Mouse (Mus musculus) heart, embryonic 16.5 days (tissue): Measurements from ENCODE around the gene Ttl. TPM values are rescaled to one million over a fixed set of nuclear protein-coding genes. Genes with fewer than 3 reads are reported as not detected.

ENCODE experiments used
- ATAC-seq: fragments of 200-750 bp; cut with Nextera tagmentation; replicated peaks from 2 replicates; pipeline ENCODE4 v1.8.0; 2017; ENCODE audit warnings: moderate number of reproducible peaks; ENCODE audit not compliant: insufficient read depth, low FRiP score; ENCODE audit errors: extremely low read depth
- H3K27ac ChIP-seq: fragments of 300-500 bp; sonication (generic); 2 replicates; pipeline ENCODE4 v1.5.1; 2014; ENCODE audit warnings: mild to moderate bottlenecking, low read length, control low read depth, moderate library complexity
- H3K27me3 ChIP-seq: fragments of 300-500 bp; sonication (generic); 2 replicates; pipeline ENCODE4 v1.6.1; 2014; ENCODE audit warnings: low read length, mixed read lengths; ENCODE audit not compliant: control insufficient read depth, insufficient read depth
- H3K36me3 ChIP-seq: fragments of 300-500 bp; sonication (generic); 2 replicates; pipeline ENCODE4 v1.6.1; 2014; ENCODE audit not compliant: control insufficient read depth, insufficient read depth
- H3K4me1 ChIP-seq: fragments of 300-500 bp; sonication (generic); 2 replicates; pipeline ENCODE4 v1.6.1; 2014; ENCODE audit warnings: low read length, mixed read lengths; ENCODE audit not compliant: control insufficient read depth, insufficient read depth
- H3K4me2 ChIP-seq: fragments of 300-500 bp; sonication (generic); 2 replicates; pipeline ENCODE4 v1.6.1; 2014; ENCODE audit warnings: low read depth, mild to moderate bottlenecking, control low read depth, low read length
- H3K4me3 ChIP-seq: fragments of 300-500 bp; sonication (generic); 2 replicates; pipeline ENCODE4 v1.5.1; 2014; ENCODE audit warnings: mild to moderate bottlenecking, control low read depth, low read length
- H3K9ac ChIP-seq: fragments of 300-500 bp; sonication (generic); 2 replicates; pipeline ENCODE4 v1.6.1; 2014; ENCODE audit warnings: low read length, control low read depth
- H3K9me3 ChIP-seq: fragments of 300-500 bp; sonication (generic); replicated peaks from 2 replicates; pipeline ENCODE4 v1.6.1; 2016; ENCODE audit warnings: low read length; ENCODE audit not compliant: control insufficient read depth
- WGBS: fragments of 180-500 bp; shearing (Covaris S2); extraction: QIAGEN DNeasy Blood & Tissue Kit; methylation state at CpG from one replicate; pipeline ENCODE4 v1.1.7; 2014; 5-methylcytosine and 5-hydroxymethylcytosine counted together
- polyA plus RNA-seq: library from polyadenylated mRNA; unstranded; fragments of >200 nt; fragmentation: Nextera tagmentation; extraction: Ambion mirVana; gene quantifications from 2 replicates; pipeline ENCODE4 v1.2.1, GENCODE M21; 2015

Ttl gene
- polyA plus RNA-seq, 1 experiment from 2014 or later, result 8.4 TPM

DNA sequence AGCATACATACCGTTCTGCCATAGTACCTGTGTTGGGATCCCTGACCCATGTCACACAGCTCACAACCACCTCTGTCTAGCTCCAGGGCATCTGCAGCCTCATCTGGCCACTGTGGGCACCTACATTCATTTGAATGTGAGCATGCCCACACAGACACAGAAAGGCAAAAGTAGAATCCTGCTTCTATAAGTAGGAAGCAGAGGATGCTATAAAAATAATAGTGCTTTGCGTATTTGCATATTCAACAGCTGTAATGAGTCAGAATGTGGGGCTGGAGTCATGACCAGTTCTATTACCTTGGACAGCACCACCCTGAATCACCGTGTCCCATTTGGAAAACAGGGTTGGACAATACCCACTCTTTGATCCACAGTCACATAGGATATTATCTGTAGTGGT is 4.6 kb downstream of the Ttl start:
- H3K27ac ChIP-seq, result no peak overlapping the region
- H3K36me3 ChIP-seq, result peaks cover 3% of the 10 kb centered on the region; the same call in 1 of the 2 replicates
- no peaks in the 10 kb centered on the region for H3K27me3 ChIP-seq
- H3K4me2 ChIP-seq, result no peak overlapping the region
- no peak overlapping the region for H3K4me3 ChIP-seq
- ATAC-seq, result no peak
- WGBS, result 81% methylated on average over 3 of the region's 3 CpGs
- no peaks in the 10 kb centered on the region for H3K9me3 ChIP-seq
- H3K9ac ChIP-seq, result no peak overlapping the region
- peaks cover 8% of the 10 kb centered on the region for H3K4me1 ChIP-seq

GRCm38 (mm10) chr2:129078313-129078712 is 12.6 kb downstream of the Ttl start:
- no peak overlapping the region for H3K4me3 ChIP-seq
- H3K9ac ChIP-seq, result no peak overlapping the region
- no peak overlapping the region for H3K4me2 ChIP-seq
- H3K27ac ChIP-seq, result no peak overlapping the region
- ATAC-seq, result no peak
- no peaks in the 10 kb centered on the region for H3K27me3 ChIP-seq
- 87% methylated on average over 3 of the region's 3 CpGs for WGBS
- no peaks in the 10 kb centered on the region for H3K9me3 ChIP-seq
- H3K36me3 ChIP-seq, result peaks cover 22% of the 10 kb centered on the region
- no peaks in the 10 kb centered on the region for H3K4me1 ChIP-seq

DNA sequence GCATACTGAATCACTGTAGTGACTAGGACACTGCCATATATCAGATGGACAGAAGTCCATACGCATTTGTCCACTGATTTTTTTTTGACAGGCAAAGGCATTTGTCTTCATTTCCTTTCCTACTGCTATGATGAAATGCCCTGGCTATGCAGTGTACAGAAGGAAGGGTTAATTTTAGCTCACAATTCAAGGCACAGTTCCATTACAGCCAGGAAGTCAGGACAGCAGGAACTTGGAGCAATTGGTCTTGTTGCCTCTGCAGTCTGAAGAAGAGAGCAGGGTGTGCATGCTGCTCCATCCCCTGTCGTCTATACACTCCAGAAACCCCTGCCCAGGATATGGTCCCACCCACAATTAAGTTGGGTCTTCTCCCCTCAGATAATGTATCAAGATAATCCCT is 13.5 kb downstream of the Ttl start:
- no peak overlapping the region for H3K4me3 ChIP-seq
- no peaks in the 10 kb centered on the region for H3K9me3 ChIP-seq
- H3K4me2 ChIP-seq, result no peak overlapping the region
- WGBS, result 48% methylated on average over 2 of the region's 2 CpGs
- H3K4me1 ChIP-seq, result no peaks in the 10 kb centered on the region
- no peaks in the 10 kb centered on the region for H3K27me3 ChIP-seq
- peaks cover 24% of the 10 kb centered on the region for H3K36me3 ChIP-seq
- ATAC-seq, result no peak
- H3K9ac ChIP-seq, result no peak overlapping the region
- H3K27ac ChIP-seq, result no peak overlapping the region; the same call in 1 of the 2 replicates

DNA sequence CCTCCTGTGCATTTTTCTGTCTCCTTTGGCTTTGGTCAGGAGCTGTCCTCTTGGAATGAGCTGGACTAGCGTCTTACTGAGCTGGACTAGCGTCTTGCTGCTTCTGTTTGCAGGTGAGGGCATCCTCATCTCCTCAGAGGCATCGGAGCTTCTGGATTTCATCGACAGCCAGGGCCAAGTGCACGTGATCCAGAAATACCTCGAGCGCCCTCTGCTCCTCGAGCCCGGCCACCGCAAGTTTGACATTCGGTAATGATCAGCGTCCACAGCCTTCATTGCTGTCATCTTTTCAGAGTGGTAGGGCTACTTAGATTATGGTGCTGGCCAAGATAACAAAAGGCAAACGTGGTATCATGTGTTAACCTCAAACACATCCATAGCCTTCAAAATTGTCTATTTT is 15.4 kb downstream of the Ttl start:
- no peaks in the 10 kb centered on the region for H3K27me3 ChIP-seq
- H3K4me1 ChIP-seq, result no peaks in the 10 kb centered on the region
- no peak overlapping the region for H3K9ac ChIP-seq
- H3K9me3 ChIP-seq, result 0 out of 2 replicates have a peak, but pooled peaks cover 2% of the 10 kb centered on the region
- H3K4me3 ChIP-seq, result no peak overlapping the region
- WGBS, result 58% methylated on average over 13 of the region's 13 CpGs
- H3K27ac ChIP-seq, result no peak overlapping the region
- no peak for ATAC-seq
- peaks cover 36% of the 10 kb centered on the region for H3K36me3 ChIP-seq
- no peak overlapping the region for H3K4me2 ChIP-seq

DNA sequence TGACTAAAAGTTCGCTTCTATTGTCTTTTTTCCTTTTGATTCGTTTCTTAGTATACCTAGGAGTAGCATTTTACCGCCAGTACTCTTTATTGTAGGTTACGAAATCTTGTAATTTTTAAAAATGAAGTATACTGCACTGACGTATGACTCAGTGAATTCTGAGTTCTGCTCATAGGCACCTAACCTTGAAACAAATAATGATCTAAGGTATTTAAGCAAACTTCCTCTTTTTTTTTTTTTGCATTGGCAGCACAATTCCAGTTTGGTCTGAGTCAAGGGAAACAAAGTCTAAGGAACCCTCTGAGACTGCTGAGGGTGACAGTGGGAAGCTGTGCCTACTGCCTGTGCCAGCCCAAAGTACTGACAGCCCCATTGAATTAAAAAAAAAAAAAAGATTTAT is 17.8 kb downstream of the Ttl start:
- no peak overlapping the region for H3K27ac ChIP-seq
- H3K4me3 ChIP-seq, result no peak overlapping the region
- 0 out of 2 replicates have a peak, but pooled peaks cover 2% of the 10 kb centered on the region for H3K9me3 ChIP-seq
- peaks cover 25% of the 10 kb centered on the region for H3K36me3 ChIP-seq
- 90% methylated on average over 5 of the region's 5 CpGs for WGBS
- no peaks in the 10 kb centered on the region for H3K4me1 ChIP-seq
- no peak for ATAC-seq
- H3K27me3 ChIP-seq, result no peaks in the 10 kb centered on the region
- no peak overlapping the region for H3K4me2 ChIP-seq
- no peak overlapping the region for H3K9ac ChIP-seq

GRCm38 (mm10) chr2:129084959-129085358 is 19.2 kb downstream of the Ttl start:
- Histone ChIP-seq H3K4me2 (no peak overlapping the region), H3K27me3 (no peaks in the 10 kb centered on the region), H3K27ac (no peak overlapping the region), H3K4me3 (no peak overlapping the region), H3K4me1 (no peaks in the 10 kb centered on the region), H3K9me3 (0 out of 2 replicates have a peak, but pooled peaks cover 2% of the 10 kb centered on the region), H3K36me3 (peaks cover 25% of the 10 kb centered on the region), H3K9ac (no peak overlapping the region)
- no peak for ATAC-seq
- WGBS, result 58% methylated on average over 2 of the region's 2 CpGs

DNA sequence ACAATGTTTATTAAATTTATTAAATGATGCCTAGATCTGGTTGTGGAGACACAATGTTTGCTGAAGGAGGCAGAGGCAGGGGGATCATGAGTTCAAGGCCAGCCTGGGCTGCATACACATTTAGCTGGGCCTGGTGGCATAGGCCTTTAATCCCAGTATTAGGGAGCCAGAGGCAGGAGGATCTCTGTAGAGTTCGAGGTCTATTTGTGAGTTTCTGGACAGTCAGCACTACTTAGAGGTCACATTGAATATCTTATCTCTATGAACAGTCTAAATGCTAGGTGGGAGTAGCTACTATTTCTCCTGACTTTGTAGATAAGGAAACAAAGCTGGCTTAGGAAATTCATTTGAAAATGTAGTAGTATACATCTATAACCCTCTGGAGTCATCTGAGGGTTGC is 21.8 kb downstream of the Ttl start:
- peaks cover 18% of the 10 kb centered on the region for H3K36me3 ChIP-seq
- H3K9ac ChIP-seq, result no peak overlapping the region
- no peak for ATAC-seq
- 0 out of 2 replicates have a peak, but pooled peaks cover 2% of the 10 kb centered on the region for H3K9me3 ChIP-seq
- no peak overlapping the region for H3K4me3 ChIP-seq
- 85% methylated on average over 1 of the region's 1 CpGs for WGBS
- no peaks in the 10 kb centered on the region for H3K4me1 ChIP-seq
- H3K4me2 ChIP-seq, result no peak overlapping the region
- H3K27me3 ChIP-seq, result no peaks in the 10 kb centered on the region
- no peak overlapping the region for H3K27ac ChIP-seq

DNA sequence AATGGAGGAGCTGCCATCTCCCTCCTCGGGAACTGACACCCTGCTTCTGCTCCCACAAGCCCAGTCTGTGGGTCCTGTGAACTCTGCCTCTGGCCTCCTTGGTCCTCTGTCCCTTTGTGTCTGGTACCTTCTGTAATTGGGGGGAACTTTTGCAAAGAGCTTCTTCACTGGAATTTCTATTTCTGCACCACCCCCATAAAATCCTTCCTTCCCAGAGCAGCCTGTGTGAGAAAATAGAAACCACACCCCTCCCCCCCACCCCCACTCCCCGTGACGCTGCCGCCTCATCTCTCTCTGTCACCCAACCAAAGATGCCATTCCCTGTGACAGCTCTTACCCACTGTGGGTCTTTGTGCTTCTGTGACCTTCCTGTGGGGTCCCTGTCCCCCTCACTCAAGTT is 24.6 kb downstream of the Ttl start:
- H3K4me1 ChIP-seq, result no peaks in the 10 kb centered on the region
- H3K27ac ChIP-seq, result no peak overlapping the region
- no peak for ATAC-seq
- H3K4me3 ChIP-seq, result no peak overlapping the region
- H3K36me3 ChIP-seq, result peaks cover 7% of the 10 kb centered on the region
- no peaks in the 10 kb centered on the region for H3K27me3 ChIP-seq
- no peak overlapping the region for H3K4me2 ChIP-seq
- 24% methylated on average over 4 of the region's 4 CpGs for WGBS
- 0 out of 2 replicates have a peak, but pooled peaks cover 2% of the 10 kb centered on the region for H3K9me3 ChIP-seq
- H3K9ac ChIP-seq, result no peak overlapping the region

DNA sequence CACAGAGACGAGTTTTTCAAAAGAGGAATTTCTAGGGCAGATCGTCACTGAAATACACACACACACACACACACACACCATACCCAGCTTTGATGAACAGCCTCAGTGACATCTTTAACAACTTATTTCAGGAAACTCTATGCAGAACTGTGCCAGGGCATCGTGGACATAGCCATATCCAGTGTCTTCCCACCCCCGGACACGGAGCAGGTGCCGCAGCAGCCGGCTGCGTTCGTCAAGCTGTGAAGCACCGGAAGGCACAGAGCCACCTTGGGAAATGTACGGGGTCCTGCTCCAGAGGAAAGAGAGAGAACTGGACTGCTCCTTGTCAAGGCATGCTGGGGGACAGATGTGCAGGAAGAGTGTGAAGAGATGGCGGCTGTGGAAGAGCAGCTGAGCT is 27.1 kb downstream of the Ttl start:
- Histone ChIP-seq H3K27me3 (no peaks in the 10 kb centered on the region), H3K27ac (no peak overlapping the region), H3K9me3 (no peaks in the 10 kb centered on the region), H3K36me3 (no peaks in the 10 kb centered on the region; the same call in none of the 2 replicates), H3K4me2 (no peak overlapping the region), H3K4me1 (no peaks in the 10 kb centered on the region), H3K4me3 (no peak overlapping the region), H3K9ac (no peak overlapping the region)
- 91% methylated on average over 12 of the region's 12 CpGs for WGBS
- no peak for ATAC-seq
